Mouse (Mus musculus): ENCODE results near the gene Kdm1b. TPM values are rescaled to one million over a fixed set of nuclear protein-coding genes. Genes with fewer than 3 reads are reported as not detected.

Gene Kdm1b
- polyA plus RNA-seq, 1 experiment = 7.6 TPM

GRCm38 (mm10) chr13:47104146-47104545 is 60.8 kb downstream of the Kdm1b start:
- Histone ChIP-seq H3K27ac (ENCODE audit: insufficient read depth, low read length) (no peak overlapping the region), H3K27me3 (ENCODE audit: control insufficient read depth, insufficient read depth, low read length) (no peaks in the 10 kb centered on the region), H3K4me3 (replicated peaks; ENCODE audit: insufficient read depth, low read depth, low read length) (peak overlapping the region; percentile 26), H3K4me1 (ENCODE audit: control insufficient read depth, insufficient read depth, low read length) (no peaks in the 10 kb centered on the region; the same call in none of the 2 replicates)
- no peak for TF ChIP-seq POLR2A (IDR thresholded peaks at IDR 0.05; ENCODE audit: borderline replicate concordance, insufficient read depth, low read length)
- no peak for TF ChIP-seq CTCF (IDR thresholded peaks at IDR 0.05; ENCODE audit: borderline replicate concordance, insufficient read depth, low read depth, low read length)
- DNase-seq = no peak
- 30% methylated on average over 2 of the region's 2 CpGs for WGBS

- under 1% methylated on average over 25 of the region's 25 CpGs for WGBS
- no peak overlapping the region for H3K27ac ChIP-seq (ENCODE audit: insufficient read depth, low read length)
- H3K27me3 ChIP-seq (ENCODE audit: control insufficient read depth, insufficient read depth, low read length) = no peaks in the 10 kb centered on the region
- TF ChIP-seq POLR2A (IDR thresholded peaks at IDR 0.05; ENCODE audit: borderline replicate concordance, insufficient read depth, low read length) (no peak), CTCF (IDR thresholded peaks at IDR 0.05; ENCODE audit: borderline replicate concordance, insufficient read depth, low read depth, low read length) (no peak)
- H3K4me3 ChIP-seq (replicated peaks; ENCODE audit: insufficient read depth, low read depth, low read length) = peak overlapping the region; percentile 94
- H3K4me1 ChIP-seq (ENCODE audit: control insufficient read depth, insufficient read depth, low read length) = no peaks in the 10 kb centered on the region; the same call in none of the 2 replicates
- peak; percentile 28 to 32 for DNase-seq
Measured at GRCm38 (mm10) chr13:47104856-47105541, 61.7 kb downstream of the Kdm1b start.

GRCm38 (mm10) chr13:47105711-47106579 is 62.6 kb downstream of the Kdm1b start, which contains the start of gene Dek:
TSS of gene Dek (minus strand) at chr13:47106201.
- Histone ChIP-seq H3K4me1 (ENCODE audit: control insufficient read depth, insufficient read depth, low read length) (no peaks in the 10 kb centered on the region; the same call in none of the 2 replicates), H3K27ac (ENCODE audit: insufficient read depth, low read length) (peak within 1 kb of the TSS; percentile 74), H3K4me3 (replicated peaks; ENCODE audit: insufficient read depth, low read depth, low read length) (peak within 1 kb of the TSS; percentile 94), H3K27me3 (ENCODE audit: control insufficient read depth, insufficient read depth, low read length) (no peaks in the 10 kb centered on the region)
- DNase-seq = peak; percentile 88 to 90
- TF ChIP-seq CTCF (IDR thresholded peaks at IDR 0.05; ENCODE audit: borderline replicate concordance, insufficient read depth, low read depth, low read length) (no peak), POLR2A (IDR thresholded peaks at IDR 0.05; ENCODE audit: borderline replicate concordance, insufficient read depth, low read length) (peak; percentile 51; the same call in 1 of the 2 replicates)
- 1% methylated on average over 129 of the region's 129 CpGs for WGBS

GRCm38 (mm10) chr13:47106580-47106888 is 63.2 kb downstream of the Kdm1b start:
- under 1% methylated on average over 20 of the region's 20 CpGs for WGBS
- Histone ChIP-seq H3K4me1 (ENCODE audit: control insufficient read depth, insufficient read depth, low read length) (no peaks in the 10 kb centered on the region; the same call in none of the 2 replicates), H3K27me3 (ENCODE audit: control insufficient read depth, insufficient read depth, low read length) (no peaks in the 10 kb centered on the region), H3K27ac (ENCODE audit: insufficient read depth, low read length) (no peak overlapping the region), H3K4me3 (replicated peaks; ENCODE audit: insufficient read depth, low read depth, low read length) (peak overlapping the region; percentile 83)
- TF ChIP-seq POLR2A (IDR thresholded peaks at IDR 0.05; ENCODE audit: borderline replicate concordance, insufficient read depth, low read length) = no peak
- no peak for TF ChIP-seq CTCF (IDR thresholded peaks at IDR 0.05; ENCODE audit: borderline replicate concordance, insufficient read depth, low read depth, low read length)
- no peak for DNase-seq

GRCm38 (mm10) chr13:47109239-47109638 is 65.9 kb downstream of the Kdm1b start:
- WGBS = 79% methylated on average over 2 of the region's 2 CpGs
- Histone ChIP-seq H3K27me3 (ENCODE audit: control insufficient read depth, insufficient read depth, low read length) (no peaks in the 10 kb centered on the region), H3K4me3 (replicated peaks; ENCODE audit: insufficient read depth, low read depth, low read length) (no peak overlapping the region), H3K4me1 (ENCODE audit: control insufficient read depth, insufficient read depth, low read length) (no peaks in the 10 kb centered on the region; the same call in 1 of the 2 replicates), H3K27ac (ENCODE audit: insufficient read depth, low read length) (no peak overlapping the region)
- no peak for DNase-seq
- TF ChIP-seq CTCF (IDR thresholded peaks at IDR 0.05; ENCODE audit: borderline replicate concordance, insufficient read depth, low read depth, low read length) (no peak), POLR2A (IDR thresholded peaks at IDR 0.05; ENCODE audit: borderline replicate concordance, insufficient read depth, low read length) (no peak)

GRCm38 (mm10) chr13:47111185-47111584 is 67.9 kb downstream of the Kdm1b start:
- no peak for DNase-seq
- 90% methylated on average over 3 of the region's 3 CpGs for WGBS
- TF ChIP-seq POLR2A (IDR thresholded peaks at IDR 0.05; ENCODE audit: borderline replicate concordance, insufficient read depth, low read length) (no peak), CTCF (IDR thresholded peaks at IDR 0.05; ENCODE audit: borderline replicate concordance, insufficient read depth, low read depth, low read length) (no peak)
- no peak overlapping the region for H3K27ac ChIP-seq (ENCODE audit: insufficient read depth, low read length)
- no peaks in the 10 kb centered on the region for H3K4me1 ChIP-seq (ENCODE audit: control insufficient read depth, insufficient read depth, low read length)
- H3K4me3 ChIP-seq (replicated peaks; ENCODE audit: insufficient read depth, low read depth, low read length) = no peak overlapping the region
- no peaks in the 10 kb centered on the region for H3K27me3 ChIP-seq (ENCODE audit: control insufficient read depth, insufficient read depth, low read length)

GRCm38 (mm10) chr13:47112056-47112455 is 68.8 kb downstream of the Kdm1b start:
- no peak for DNase-seq
- H3K27ac ChIP-seq (ENCODE audit: insufficient read depth, low read length) = no peak overlapping the region
- TF ChIP-seq POLR2A (IDR thresholded peaks at IDR 0.05; ENCODE audit: borderline replicate concordance, insufficient read depth, low read length) (no peak), CTCF (IDR thresholded peaks at IDR 0.05; ENCODE audit: borderline replicate concordance, insufficient read depth, low read depth, low read length) (no peak)
- no peaks in the 10 kb centered on the region for H3K27me3 ChIP-seq (ENCODE audit: control insufficient read depth, insufficient read depth, low read length)
- H3K4me3 ChIP-seq (replicated peaks; ENCODE audit: insufficient read depth, low read depth, low read length) = no peak overlapping the region
- H3K4me1 ChIP-seq (ENCODE audit: control insufficient read depth, insufficient read depth, low read length) = no peaks in the 10 kb centered on the region
- WGBS = 88% methylated on average over 3 of the region's 3 CpGs
